In genomic region chr4:54944921-54945430, GRCm38 (mm10) we compare ENCODE assay signal across 8 mouse cellular contexts. TPM values are rescaled to one million over a fixed set of nuclear protein-coding genes. Genes with fewer than 3 reads are reported as not detected.
DNase-seq lines count a peak whose midpoint lies in the region; ATAC-seq and TF ChIP-seq lines count a peak whose summit lies in the region.

Zfp462 (plus strand) TSS chr4:54945048.

- no peak for TF ChIP-seq CTCF in lung, adult 2 months (IDR thresholded peaks at IDR 0.05; ENCODE audit: insufficient read depth, low read length)
- TF ChIP-seq CTCF in kidney, adult 2 months (conservative IDR thresholded peaks at IDR 0.05; ENCODE audit: insufficient read depth, insufficient read length, low read depth, low read length): no peak
- no peak for TF ChIP-seq CTCF in olfactory bulb, adult 2 months (IDR thresholded peaks at IDR 0.05; ENCODE audit: insufficient read depth, low read depth, low read length)

- no peaks in the 10 kb centered on the region for H3K27me3 ChIP-seq in kidney, adult 2 months (replicated peaks; ENCODE audit: control insufficient read depth, insufficient read depth, low read length)
- peaks cover 63% of the 10 kb centered on the region for H3K27me3 ChIP-seq in liver, embryonic 12.5 days (replicated peaks)

- H3K9ac ChIP-seq in liver, embryonic 12.5 days: no peak within 1 kb of the TSS

- no peaks in the 10 kb centered on the region for H3K9me3 ChIP-seq in liver, embryonic 12.5 days (replicated peaks)

- H3K4me2 ChIP-seq in liver, embryonic 12.5 days: peak within 1 kb of the TSS; percentile 65

- H3K36me3 ChIP-seq in kidney, adult 2 months (ENCODE audit: control insufficient read depth, insufficient read depth, low read length): no peaks in the 10 kb centered on the region
- H3K36me3 ChIP-seq in liver, embryonic 12.5 days: no peaks in the 10 kb centered on the region

- peaks cover 4% of the 10 kb centered on the region; the same call in 1 of the 2 replicates for H3K4me1 ChIP-seq in lung, adult 2 months (ENCODE audit: control insufficient read depth, insufficient read depth, low read length)
- H3K4me1 ChIP-seq in kidney, adult 2 months (ENCODE audit: control insufficient read depth, insufficient read depth, low read length): peaks cover 5% of the 10 kb centered on the region; the same call in 1 of the 2 replicates
- no peaks in the 10 kb centered on the region for H3K4me1 ChIP-seq in liver, embryonic 12.5 days
- H3K4me1 ChIP-seq in olfactory bulb, adult 2 months (ENCODE audit: control insufficient read depth, insufficient read depth, low read length): peaks cover 12% of the 10 kb centered on the region

- no peak for ATAC-seq in liver, embryonic 12.5 days
- ATAC-seq in erythroid progenitor cell, adult 5-6 weeks (replicated peaks; ENCODE audit: low FRiP score, poor library complexity, severe bottlenecking): no peak

- peak within 1 kb of the TSS; percentile 59 for H3K4me3 ChIP-seq in lung, adult 2 months (replicated peaks; ENCODE audit: extremely low read depth, low read depth, low read length)
- H3K4me3 ChIP-seq in kidney, adult 2 months (ENCODE audit: insufficient read depth, low read depth, low read length): peak within 1 kb of the TSS; percentile 58
- peak within 1 kb of the TSS; percentile 46 for H3K4me3 ChIP-seq in liver, embryonic 12.5 days
- peak within 1 kb of the TSS; percentile 50 for H3K4me3 ChIP-seq in olfactory bulb, adult 2 months (ENCODE audit: insufficient read depth, low read depth, low read length)

- WGBS in lung, adult 2 months: under 1% methylated on average over 43 of the region's 43 CpGs
- under 1% methylated on average over 43 of the region's 43 CpGs for WGBS in kidney, adult 2 months
- 1% methylated on average over 38 of the region's 43 CpGs for WGBS in liver, embryonic 12.5 days (ENCODE audit: insufficient replicate concordance)
- under 1% methylated on average over 43 of the region's 43 CpGs for WGBS in olfactory bulb, adult 2 months

- TF ChIP-seq POLR2A in lung, adult 2 months (IDR thresholded peaks at IDR 0.05; ENCODE audit: borderline replicate concordance, extremely low read depth, low read depth, low read length): peak; percentile 31; the same call in 1 of the 2 replicates
- TF ChIP-seq POLR2A in kidney, adult 2 months (IDR thresholded peaks at IDR 0.05; ENCODE audit: low read depth, low read length): no peak
- TF ChIP-seq POLR2A in olfactory bulb, adult 2 months (IDR thresholded peaks at IDR 0.05; ENCODE audit: insufficient read depth, low read depth, low read length): no peak

- peak within 1 kb of the TSS; percentile 32 for H3K27ac ChIP-seq in kidney, adult 2 months (ENCODE audit: insufficient read depth, low read depth, low read length)
- no peak within 1 kb of the TSS for H3K27ac ChIP-seq in liver, embryonic 12.5 days
- peak within 1 kb of the TSS; percentile 55 for H3K27ac ChIP-seq in olfactory bulb, adult 2 months (ENCODE audit: insufficient read depth, low read depth, low read length)

- peak; percentile 54 for DNase-seq in lung, adult 2 months
- DNase-seq in lung, postnatal 25 days (ENCODE audit: low spot score): no peak
- DNase-seq in cerebellum, postnatal 25 days: peak; percentile 23 to 35
- peak; percentile 54 to 62 for DNase-seq in gastrocnemius, postnatal 4 days (ENCODE audit: low spot score in 2 of 2)
- peak; percentile 87 for DNase-seq in kidney, adult 2 months

RNA-seq across cellular contexts. Expression of gene Zfp462, which starts in this region (rescaled TPM):
- polyA plus RNA-seq in lung, adult 2 months (2012; rRNA removed): 8.4 and 10.2 TPM in 2 replicates
- 10 to 100 TPM; 44.3 to 46.1 TPM for total RNA-seq in gastrocnemius, postnatal 4 days (2021)
- polyA plus RNA-seq in kidney, adult 2 months (2012; rRNA removed): 8.7 and 10.2 TPM in 2 replicates
- 0.33 and 0.38 TPM in 2 replicates for polyA plus RNA-seq in liver, embryonic 12.5 days (2016; fragmentation: Nextera tagmentation; extraction: Ambion mirVana)
- not detected in 2 replicates for polyA plus RNA-seq in olfactory bulb, adult 2 months (2012; ENCODE audit: insufficient read depth, insufficient read length, low replicate concordance, missing spikeins)
- not detected in 2 replicates for total RNA-seq in erythroid progenitor cell, adult 5-6 weeks (2015; ENCODE audit: low replicate concordance)
- total RNA-seq in erythroid progenitor cell, adult 5-6 weeks (2017; ENCODE audit: low replicate concordance): not detected in 2 replicates

Comparison
In these comparisons a context has a peak if more than half of its experiments do, and no peak if none do; other contexts are left out.
1. RNA of gene Zfp462 (total RNA-seq): 44.3 to 46.1 TPM in gastrocnemius, postnatal 4 days; not detected in erythroid progenitor cell, adult 5-6 weeks; every median in the first group is over 10 times any median in the second.
2. Peak in every context shown above with its lines, with median percentiles within 50 percentile points of each other: H3K4me3 ChIP-seq.